Mouse (Mus musculus) forebrain, embryonic 14.5 days (tissue): ENCODE measurements around the gene Tacc2. TPM values are rescaled to one million over a fixed set of nuclear protein-coding genes. Genes with fewer than 3 reads are reported as not detected.

Experiments
- ATAC-seq: fragments of 200-750 bp; cut with Nextera tagmentation; 2 replicates; pipeline ENCODE4 v1.8.0; 2017; ENCODE audit warnings: mild to moderate bottlenecking, moderate library complexity
- DNase-seq: peaks from one replicate; pipeline ENCODE4 v3.0.0-alpha.2; 2015; ENCODE audit warnings: low spot score
- H3K27ac ChIP-seq: fragments of 300-500 bp; sonication (generic); 2 replicates; pipeline ENCODE4 v1.5.1; 2014; ENCODE audit warnings: low read depth, mild to moderate bottlenecking, control low read depth, low read length, moderate library complexity
- H3K27me3 ChIP-seq: fragments of 300-500 bp; sonication (generic); replicated peaks from 2 replicates; pipeline ENCODE4 v1.6.1; 2014; ENCODE audit warnings: low read length, control low read depth, mixed read lengths; ENCODE audit not compliant: control insufficient read depth, insufficient read depth
- H3K36me3 ChIP-seq: fragments of 300-500 bp; sonication (generic); 2 replicates; pipeline ENCODE4 v1.6.1; 2014; ENCODE audit warnings: low read length, control low read depth; ENCODE audit not compliant: control insufficient read depth, insufficient read depth
- H3K4me1 ChIP-seq: fragments of 300-500 bp; sonication (generic); 2 replicates; pipeline ENCODE4 v1.6.1; 2014; ENCODE audit warnings: antibody characterized with exemption, low read length, control low read depth; ENCODE audit not compliant: control insufficient read depth, insufficient read depth
- H3K4me2 ChIP-seq: fragments of 300-500 bp; sonication (generic); 2 replicates; pipeline ENCODE4 v1.6.1; 2014; ENCODE audit warnings: mild to moderate bottlenecking, control low read depth, low read length
- H3K4me3 ChIP-seq: fragments of 300-500 bp; sonication (generic); 2 replicates; pipeline ENCODE4 v1.5.1; 2014; ENCODE audit warnings: low read depth, low read length, control low read depth
- H3K9ac ChIP-seq: fragments of 300-500 bp; sonication (generic); 2 replicates; pipeline ENCODE4 v1.6.1; 2014; ENCODE audit warnings: mild to moderate bottlenecking, low read length, control low read depth, moderate library complexity
- H3K9me3 ChIP-seq: fragments of 300-500 bp; sonication (generic); replicated peaks from 2 replicates; pipeline ENCODE4 v1.6.1; 2016; ENCODE audit warnings: low read length, control low read depth, mixed read lengths; ENCODE audit not compliant: control insufficient read depth
- WGBS: fragments of 180-500 bp; shearing (Covaris S2); extraction: QIAGEN DNeasy Blood & Tissue Kit; methylation state at CpG from one replicate; pipeline ENCODE4 v1.1.7; 2014; 5-methylcytosine and 5-hydroxymethylcytosine counted together
- polyA plus RNA-seq: library from polyadenylated mRNA; unstranded; fragments of >200 nt; fragmentation: Nextera tagmentation; extraction: Ambion mirVana; gene quantifications from 2 replicates; pipeline ENCODE4 v1.2.1, GENCODE M21; 2014

Tacc2 gene
- polyA plus RNA-seq, 1 experiment from 2014 or later, result 40.2 TPM

- Histone ChIP-seq H3K36me3 (peaks cover 30% of the 10 kb centered on the region), H3K4me1 (peaks cover 6% of the 10 kb centered on the region), H3K27me3 (no peaks in the 10 kb centered on the region), H3K9ac (peak overlapping the region; percentile 95), H3K4me3 (peak overlapping the region; percentile 90), H3K9me3 (no peaks in the 10 kb centered on the region), H3K4me2 (peak overlapping the region; percentile 89), H3K27ac (peak overlapping the region; percentile 98)
- no peak for ATAC-seq
- no peak for DNase-seq
- WGBS, result 4% methylated on average over 7 of the region's 7 CpGs
Observed at GRCm38 (mm10) chr7:130546421-130546790, 30.8 kb upstream of the Tacc2 start.

GRCm38 (mm10) chr7:130546791-130547484 lies 30.3 kb upstream of the Tacc2 start:
- Histone ChIP-seq H3K9ac (peak overlapping the region; percentile 95), H3K27ac (peak overlapping the region; percentile 98), H3K4me3 (peak overlapping the region; percentile 90), H3K36me3 (peaks cover 25% of the 10 kb centered on the region), H3K9me3 (no peaks in the 10 kb centered on the region), H3K27me3 (no peaks in the 10 kb centered on the region), H3K4me2 (peak overlapping the region; percentile 89), H3K4me1 (peaks cover 6% of the 10 kb centered on the region)
- peak; percentile 97 for ATAC-seq
- DNase-seq, result peak; percentile 94
- WGBS, result under 1% methylated on average over 84 of the region's 84 CpGs

GRCm38 (mm10) chr7:130547635-130548175 lies 29.5 kb upstream of the Tacc2 start:
- H3K4me2 ChIP-seq, result peak overlapping the region; percentile 89; the same call in 1 of the 2 replicates

GRCm38 (mm10) chr7:130552780-130553179 lies 24.5 kb upstream of the Tacc2 start:
- H3K4me3 ChIP-seq, result no peak overlapping the region
- H3K27ac ChIP-seq, result no peak overlapping the region
- peak; percentile 29 for DNase-seq
- no peaks in the 10 kb centered on the region for H3K36me3 ChIP-seq
- H3K9ac ChIP-seq, result no peak overlapping the region
- H3K4me2 ChIP-seq, result no peak overlapping the region
- ATAC-seq, result no peak
- H3K27me3 ChIP-seq, result no peaks in the 10 kb centered on the region
- WGBS, result 50% methylated on average over 5 of the region's 5 CpGs
- peaks cover 3% of the 10 kb centered on the region; the same call in 1 of the 2 replicates for H3K4me1 ChIP-seq
- no peaks in the 10 kb centered on the region for H3K9me3 ChIP-seq

More at GRCm38 (mm10) chr7:130547635-130548175, 29.5 kb upstream of the Tacc2 start:
- Histone ChIP-seq H3K4me1 (peaks cover 7% of the 10 kb centered on the region), H3K9me3 (no peaks in the 10 kb centered on the region), H3K4me3 (0 out of 2 replicates have a peak overlapping the region, but pooled peaks have one; percentile 90), H3K36me3 (peaks cover 19% of the 10 kb centered on the region), H3K27ac (0 out of 2 replicates have a peak overlapping the region, but pooled peaks have one; percentile 98), H3K9ac (no peak overlapping the region; the same call in 1 of the 2 replicates), H3K27me3 (no peaks in the 10 kb centered on the region)
- no peak for DNase-seq
- 87% methylated on average over 12 of the region's 12 CpGs for WGBS
- ATAC-seq, result no peak

- Histone ChIP-seq H3K4me1 (peaks cover 3% of the 10 kb centered on the region; the same call in 1 of the 2 replicates), H3K9me3 (no peaks in the 10 kb centered on the region), H3K27ac (no peak overlapping the region), H3K36me3 (no peaks in the 10 kb centered on the region), H3K4me2 (no peak overlapping the region), H3K27me3 (no peaks in the 10 kb centered on the region), H3K4me3 (no peak overlapping the region), H3K9ac (no peak overlapping the region)
- 52% methylated on average over 4 of the region's 4 CpGs for WGBS
- ATAC-seq (no peak), DNase-seq (peak; percentile 44)
Observed at GRCm38 (mm10) chr7:130553321-130553720, 23.9 kb upstream of the Tacc2 start.

- H3K36me3 ChIP-seq, result no peaks in the 10 kb centered on the region
- no peak for ATAC-seq
- H3K4me2 ChIP-seq, result no peak overlapping the region
- H3K27ac ChIP-seq, result no peak overlapping the region
- no peak overlapping the region for H3K4me3 ChIP-seq
- peaks cover 3% of the 10 kb centered on the region; the same call in 1 of the 2 replicates for H3K4me1 ChIP-seq
- no peaks in the 10 kb centered on the region for H3K27me3 ChIP-seq
- WGBS, result 48% methylated on average over 5 of the region's 5 CpGs
- H3K9me3 ChIP-seq, result no peaks in the 10 kb centered on the region
- no peak for DNase-seq
- no peak overlapping the region for H3K9ac ChIP-seq
Observed at GRCm38 (mm10) chr7:130555597-130555996, 21.6 kb upstream of the Tacc2 start.

- no peaks in the 10 kb centered on the region for H3K27me3 ChIP-seq
- DNase-seq (no peak), ATAC-seq (no peak)
- no peak overlapping the region for H3K4me2 ChIP-seq
- WGBS, result 78% methylated on average over 4 of the region's 4 CpGs
- no peaks in the 10 kb centered on the region for H3K9me3 ChIP-seq
- no peak overlapping the region for H3K27ac ChIP-seq
- H3K9ac ChIP-seq, result no peak overlapping the region
- no peak overlapping the region for H3K4me3 ChIP-seq
- no peaks in the 10 kb centered on the region for H3K4me1 ChIP-seq
- H3K36me3 ChIP-seq, result no peaks in the 10 kb centered on the region
Observed at GRCm38 (mm10) chr7:130558592-130558991, 18.6 kb upstream of the Tacc2 start.

- DNase-seq (no peak), ATAC-seq (no peak)
- Histone ChIP-seq H3K4me3 (no peak overlapping the region), H3K27me3 (no peaks in the 10 kb centered on the region), H3K9me3 (no peaks in the 10 kb centered on the region), H3K36me3 (no peaks in the 10 kb centered on the region), H3K27ac (no peak overlapping the region), H3K4me2 (no peak overlapping the region), H3K9ac (no peak overlapping the region), H3K4me1 (no peaks in the 10 kb centered on the region)
- WGBS, result 80% methylated on average over 1 of the region's 1 CpGs
Observed at GRCm38 (mm10) chr7:130560933-130561332, 16.3 kb upstream of the Tacc2 start.

- H3K4me2 ChIP-seq, result no peak overlapping the region
- no peak overlapping the region for H3K4me3 ChIP-seq
- H3K36me3 ChIP-seq, result no peaks in the 10 kb centered on the region
- no peak for DNase-seq
- 81% methylated on average over 4 of the region's 4 CpGs for WGBS
- H3K9ac ChIP-seq, result no peak overlapping the region
- H3K9me3 ChIP-seq, result no peaks in the 10 kb centered on the region
- H3K27me3 ChIP-seq, result no peaks in the 10 kb centered on the region
- no peaks in the 10 kb centered on the region for H3K4me1 ChIP-seq
- no peak for ATAC-seq
- no peak overlapping the region for H3K27ac ChIP-seq
Observed at GRCm38 (mm10) chr7:130563276-130563675, 14.0 kb upstream of the Tacc2 start.
